Mouse (Mus musculus) kidney, postnatal 0 days (tissue): ENCODE results near the gene E2f6. TPM values are rescaled to one million over a fixed set of nuclear protein-coding genes. Genes with fewer than 3 reads are reported as not detected.
A peak's percentile ranks its signal among the peaks of the same experiment; 100 is the strongest.

Experiments used
- ATAC-seq: fragments of 200-750 bp; cut with Nextera tagmentation; replicated peaks from 2 replicates; pipeline ENCODE4 v1.8.0; 2017; ENCODE audit warnings: low read depth, moderate number of reproducible peaks, moderate TSS enrichment, moderate library complexity; ENCODE audit not compliant: low FRiP score
- DNase-seq: peaks from one replicate; pipeline ENCODE4 v3.0.0-alpha.2; 2016; ENCODE audit warnings: low spot score
- H3K27ac ChIP-seq: fragments of 300-500 bp; sonication (generic); 2 replicates; pipeline ENCODE4 v1.5.1; 2014; ENCODE audit warnings: mild to moderate bottlenecking
- H3K27me3 ChIP-seq: fragments of 300-500 bp; sonication (generic); 2 replicates; pipeline ENCODE4 v1.6.1; 2014; ENCODE audit warnings: low read length, mixed read lengths; ENCODE audit not compliant: insufficient read depth
- H3K36me3 ChIP-seq: fragments of 300-500 bp; sonication (generic); 2 replicates; pipeline ENCODE4 v1.6.1; 2014; ENCODE audit warnings: low read length, mixed read lengths; ENCODE audit not compliant: insufficient read depth
- H3K4me1 ChIP-seq: fragments of 300-500 bp; sonication (generic); replicated peaks from 2 replicates; pipeline ENCODE4 v1.6.1; 2014; ENCODE audit warnings: antibody characterized with exemption, low read length, mixed read lengths; ENCODE audit not compliant: insufficient read depth
- H3K4me2 ChIP-seq: fragments of 300-500 bp; sonication (generic); 2 replicates; pipeline ENCODE4 v1.6.1; 2014; ENCODE audit warnings: mild to moderate bottlenecking, low read length, moderate library complexity, mixed read lengths
- H3K4me3 ChIP-seq: fragments of 300-500 bp; sonication (generic); replicated peaks from 2 replicates; pipeline ENCODE4 v1.5.1; 2014; ENCODE audit warnings: low read depth, low read length
- H3K9ac ChIP-seq: fragments of 300-500 bp; sonication (generic); 2 replicates; pipeline ENCODE4 v1.6.1; 2014; ENCODE audit warnings: low read depth, low read length
- H3K9me3 ChIP-seq: fragments of 300-500 bp; sonication (generic); replicated peaks from 2 replicates; pipeline ENCODE4 v1.6.1; 2016; ENCODE audit warnings: low read length, inconsistent platforms, mixed read lengths
- CTCF ChIP-seq: IDR thresholded peaks from 2 replicates; pipeline ENCODE4 v1.5.1; 2016; ENCODE audit warnings: antibody characterized with exemption, low read depth, mild to moderate bottlenecking, moderate library complexity
- whole genome bisulfite sequencing: fragments of 180-500 bp; shearing (Covaris S2); extraction: QIAGEN DNeasy Blood & Tissue Kit; methylation state at CpG from one replicate; pipeline ENCODE4 v1.1.7; 2014; 5-methylcytosine and 5-hydroxymethylcytosine counted together
- polyA plus RNA-seq: library from polyadenylated mRNA; unstranded; fragments of >200 nt; fragmentation: Nextera tagmentation; extraction: Ambion mirVana; gene quantifications from 2 replicates; pipeline ENCODE4 v1.2.1, GENCODE M21; 2015

E2f6 gene
- 25.3 and 26.8 TPM in 2 replicates for polyA plus RNA-seq

DNA sequence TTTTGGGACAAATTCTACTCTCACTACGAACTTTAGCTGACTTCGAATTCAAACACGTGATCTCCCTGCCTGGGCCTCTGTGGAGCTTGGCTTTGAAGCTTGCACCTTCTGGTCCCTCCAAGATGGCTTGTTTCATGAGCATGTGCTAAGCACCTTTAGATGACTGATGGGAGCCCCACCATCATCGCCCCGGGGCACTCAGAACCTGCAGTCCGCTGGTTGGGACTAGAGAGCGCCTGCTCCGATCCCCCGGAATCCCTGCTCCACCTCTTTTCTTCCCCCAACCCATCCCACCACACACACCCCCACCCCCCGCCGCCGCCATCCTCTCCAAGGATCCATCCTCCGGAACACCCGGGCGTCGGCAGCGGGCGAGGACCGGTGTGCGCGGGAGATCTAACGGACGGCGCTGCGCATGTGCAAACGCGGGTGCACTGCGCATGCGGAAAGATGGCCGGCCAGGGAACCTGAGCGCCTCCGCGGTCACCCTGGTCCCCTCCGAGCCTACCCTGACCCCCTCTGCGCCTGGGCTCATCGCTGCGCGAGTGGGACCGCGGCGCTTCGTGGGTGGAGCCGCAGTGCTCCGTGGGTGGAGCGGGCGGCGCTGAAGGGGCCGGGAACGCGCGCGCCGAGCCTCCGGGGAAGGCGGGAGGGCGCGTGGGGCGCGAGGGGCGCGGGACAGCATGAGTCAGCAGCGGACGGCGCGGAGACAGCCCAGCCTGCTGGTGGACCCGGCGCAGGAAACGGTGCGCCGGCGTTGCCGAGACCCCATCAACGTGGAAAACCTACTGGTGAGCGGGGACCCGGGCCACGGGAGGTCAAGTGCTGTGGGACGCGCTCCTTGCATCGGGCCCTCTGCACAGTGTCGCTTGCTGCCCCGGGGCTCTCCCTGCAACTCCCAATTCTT lies at the start of gene E2f6:
Gene E2f6 (plus strand): TSS at position 439 of the 907 bp plus-strand sequence.
- no peak for TF ChIP-seq CTCF
- Histone ChIP-seq H3K4me2 (peak within 1 kb of the TSS; percentile 71), H3K9ac (peak within 1 kb of the TSS; percentile 80), H3K27ac (peak within 1 kb of the TSS; percentile 51), H3K4me1 (0 out of 2 replicates have a peak, but pooled peaks cover 3% of the 10 kb centered on the region), H3K4me3 (peak within 1 kb of the TSS; percentile 76), H3K36me3 (0 out of 2 replicates have a peak, but pooled peaks cover 4% of the 10 kb centered on the region), H3K27me3 (no peaks in the 10 kb centered on the region), H3K9me3 (no peaks in the 10 kb centered on the region)
- 7% methylated on average over 70 of the region's 81 CpGs for WGBS
- DNase-seq (peak; percentile 90), ATAC-seq (peak; percentile 85)

DNA sequence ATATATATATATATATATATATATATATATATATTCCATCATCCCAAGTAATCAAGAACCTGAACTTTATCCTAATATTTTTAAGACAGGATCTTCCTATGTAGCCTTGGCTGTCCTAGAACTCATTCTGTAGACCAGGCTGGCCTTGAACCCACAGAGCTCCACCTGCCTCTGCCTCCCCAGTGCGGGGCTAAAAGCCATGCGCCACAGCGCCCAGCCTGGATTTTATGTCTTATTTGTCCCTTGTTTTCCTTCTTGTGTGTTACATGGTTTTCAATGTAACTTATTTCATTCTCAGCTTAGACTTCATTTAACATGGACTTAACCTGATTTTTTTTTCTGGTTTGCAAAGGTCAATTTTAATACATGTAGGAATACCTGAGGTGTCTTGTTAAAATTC lies 49.3 kb upstream of the E2f6 start:
- no peak for DNase-seq
- Histone ChIP-seq H3K4me1 (no peaks in the 10 kb centered on the region), H3K4me3 (no peak overlapping the region), H3K36me3 (no peaks in the 10 kb centered on the region), H3K9ac (no peak overlapping the region), H3K4me2 (no peak overlapping the region), H3K27ac (no peak overlapping the region), H3K27me3 (no peaks in the 10 kb centered on the region), H3K9me3 (no peaks in the 10 kb centered on the region)
- TF ChIP-seq CTCF: no peak
- 94% methylated on average over 3 of the region's 3 CpGs for WGBS
- ATAC-seq: no peak

DNA sequence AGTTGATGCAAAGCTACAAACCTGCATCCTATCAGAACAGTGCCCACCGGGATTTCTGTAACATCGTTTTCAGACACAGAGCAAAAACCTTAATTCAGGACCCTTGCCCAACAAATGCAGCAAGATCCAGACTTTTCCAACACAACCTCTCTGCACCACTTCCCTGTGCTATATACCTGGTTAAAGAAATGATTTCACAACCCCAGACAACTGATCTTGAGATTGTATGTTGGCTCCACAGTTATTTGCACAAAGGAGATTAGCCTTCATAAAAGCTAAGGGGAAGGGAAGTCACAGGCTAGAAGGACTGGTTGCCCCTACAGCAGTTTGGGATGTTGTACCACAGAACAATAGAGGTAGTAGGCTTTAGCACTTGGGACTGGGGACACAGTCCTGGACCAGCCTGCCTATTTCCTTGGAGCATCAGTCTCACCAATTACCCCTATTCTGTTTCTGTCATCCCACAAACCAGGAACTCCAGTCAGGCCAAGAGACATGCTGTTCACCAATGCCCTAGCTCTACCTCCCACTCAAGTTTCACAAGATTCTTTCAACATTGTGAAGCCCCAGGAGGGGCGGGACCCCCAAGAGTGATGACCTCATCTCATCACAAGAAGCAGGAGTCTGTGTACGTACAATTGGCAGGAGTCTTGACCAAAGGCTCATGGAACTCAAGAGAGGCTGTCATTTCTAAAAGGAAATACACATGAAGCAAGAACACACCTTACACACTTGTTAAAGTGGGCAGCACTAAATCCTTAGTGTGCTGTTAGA lies 46.9 kb upstream of the E2f6 start:
- TF ChIP-seq CTCF: no peak
- DNase-seq (no peak), ATAC-seq (no peak)
- H3K4me2 ChIP-seq: no peak overlapping the region
- H3K27ac ChIP-seq: no peak overlapping the region
- no peaks in the 10 kb centered on the region for H3K27me3 ChIP-seq
- no peaks in the 10 kb centered on the region for H3K36me3 ChIP-seq
- WGBS: 85% methylated on average over 4 of the region's 4 CpGs
- no peaks in the 10 kb centered on the region for H3K4me1 ChIP-seq
- H3K4me3 ChIP-seq: no peak overlapping the region
- H3K9ac ChIP-seq: no peak overlapping the region
- no peaks in the 10 kb centered on the region for H3K9me3 ChIP-seq

DNA sequence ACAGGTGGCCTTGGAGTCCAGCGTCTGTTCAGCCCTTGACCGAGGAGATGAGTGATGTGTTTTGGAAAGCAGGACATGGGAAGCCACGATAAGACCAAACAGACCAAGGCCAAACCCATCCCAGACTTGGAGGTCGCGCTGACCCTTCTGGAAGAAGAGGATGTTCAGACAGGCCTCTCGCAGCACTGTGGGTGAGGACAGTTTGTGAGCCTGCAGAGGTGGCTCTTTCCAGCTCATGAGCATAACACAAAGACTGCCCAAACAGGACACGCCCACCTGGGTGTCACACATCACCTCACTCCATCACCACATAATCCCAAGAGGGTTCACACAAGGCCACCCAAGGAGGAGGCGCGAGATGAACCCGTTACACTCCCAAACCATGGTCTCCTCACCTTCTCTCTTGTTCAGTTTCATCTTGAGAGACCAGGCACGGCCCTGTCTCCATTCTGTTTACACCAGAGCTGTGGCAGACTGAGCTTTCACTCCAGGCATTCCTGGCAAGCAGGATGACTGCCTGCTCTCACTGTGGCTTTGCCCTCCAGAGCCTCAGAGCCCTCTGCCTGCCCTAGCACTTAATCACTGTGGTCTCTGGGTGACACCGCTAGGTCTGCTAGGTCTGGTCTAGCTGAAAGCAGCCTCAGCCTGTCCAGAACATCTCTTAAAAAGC lies 45.9 kb upstream of the E2f6 start:
- H3K9ac ChIP-seq: no peak overlapping the region
- H3K27ac ChIP-seq: no peak overlapping the region
- DNase-seq (no peak), ATAC-seq (no peak)
- TF ChIP-seq CTCF: no peak
- no peaks in the 10 kb centered on the region; the same call in 1 of the 2 replicates for H3K4me1 ChIP-seq
- H3K4me2 ChIP-seq: no peak overlapping the region
- H3K36me3 ChIP-seq: no peaks in the 10 kb centered on the region
- no peaks in the 10 kb centered on the region for H3K9me3 ChIP-seq
- no peak overlapping the region for H3K4me3 ChIP-seq
- WGBS: 70% methylated on average over 12 of the region's 12 CpGs
- H3K27me3 ChIP-seq: no peaks in the 10 kb centered on the region

DNA sequence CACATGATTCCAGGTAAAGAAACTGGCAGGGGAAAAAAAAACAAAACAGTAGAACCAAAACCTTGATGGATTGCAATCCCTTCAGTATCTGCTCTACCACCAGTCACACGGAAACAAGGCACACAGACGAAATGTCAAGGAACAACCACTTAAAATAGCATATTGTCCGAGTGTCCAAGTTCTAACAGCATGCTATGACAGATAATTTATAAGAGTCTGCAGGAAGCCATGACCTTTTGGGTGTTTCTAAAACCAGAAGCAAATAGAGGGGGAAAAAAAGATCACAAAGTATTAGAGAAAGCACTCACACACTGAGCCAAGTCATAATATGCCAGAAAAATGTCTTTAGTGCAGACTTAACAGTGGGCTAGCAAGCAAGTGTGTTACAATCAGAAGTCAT lies 42.5 kb upstream of the E2f6 start:
- ATAC-seq (no peak), DNase-seq (peak; percentile 66)
- TF ChIP-seq CTCF: no peak
- H3K9ac ChIP-seq: no peak overlapping the region
- no peaks in the 10 kb centered on the region for H3K36me3 ChIP-seq
- H3K9me3 ChIP-seq: no peaks in the 10 kb centered on the region
- no peak overlapping the region for H3K4me2 ChIP-seq
- 27% methylated on average over 3 of the region's 3 CpGs for WGBS
- H3K4me1 ChIP-seq: no peaks in the 10 kb centered on the region; the same call in 1 of the 2 replicates
- no peak overlapping the region for H3K27ac ChIP-seq
- H3K4me3 ChIP-seq: no peak overlapping the region
- no peaks in the 10 kb centered on the region for H3K27me3 ChIP-seq

DNA sequence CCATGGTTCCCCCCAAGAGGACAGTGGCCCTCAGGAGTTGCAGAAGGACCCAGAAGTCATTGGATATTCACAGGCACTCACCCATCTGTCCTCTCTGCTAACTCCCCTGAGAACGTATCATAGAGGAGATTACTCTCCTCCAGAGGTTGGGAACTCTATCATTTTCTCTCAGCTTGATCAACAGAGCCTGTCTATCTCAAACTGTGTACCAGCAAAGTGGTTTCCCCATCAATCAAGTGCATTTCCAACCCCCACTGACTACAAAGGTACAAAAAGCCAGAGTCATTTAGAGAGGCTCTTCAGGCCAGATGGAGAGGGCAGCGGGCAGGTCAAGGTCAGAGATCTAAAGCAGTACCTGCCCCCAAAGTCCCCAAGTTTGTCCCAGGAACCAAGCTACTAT lies 42.1 kb upstream of the E2f6 start:
- WGBS: 58% methylated on average over 2 of the region's 2 CpGs
- no peaks in the 10 kb centered on the region for H3K27me3 ChIP-seq

More for the DNA sequence above, 42.1 kb upstream of the E2f6 start:
- Histone ChIP-seq H3K27ac (no peak overlapping the region), H3K4me1 (no peaks in the 10 kb centered on the region; the same call in 1 of the 2 replicates), H3K9me3 (no peaks in the 10 kb centered on the region), H3K36me3 (no peaks in the 10 kb centered on the region), H3K4me2 (no peak overlapping the region), H3K9ac (no peak overlapping the region), H3K4me3 (no peak overlapping the region)
- no peak for TF ChIP-seq CTCF
- ATAC-seq (no peak), DNase-seq (no peak)
